Mouse (Mus musculus) heart, embryonic 11.5 days (tissue): ENCODE results near the gene Olfr548-ps1. TPM values are rescaled to one million over a fixed set of nuclear protein-coding genes. Genes with fewer than 3 reads are reported as not detected.
"Not testable (repeated sequence)": the region's sequence is repeated elsewhere in the genome, so short reads cannot be mapped to it uniquely, and the experiment has no call there.

Source experiments
- ATAC-seq: fragments of 200-750 bp; cut with Nextera tagmentation; replicated peaks from 2 replicates; pipeline ENCODE4 v1.8.0; 2017; ENCODE audit warnings: moderate library complexity; ENCODE audit not compliant: insufficient number of reproducible peaks, low FRiP score, low TSS enrichment
- H3K27ac ChIP-seq: fragments of 300-500 bp; sonication (generic); 2 replicates; pipeline ENCODE4 v1.5.1; 2014; ENCODE audit warnings: mild to moderate bottlenecking, low read depth, low read length
- H3K27me3 ChIP-seq: fragments of 300-500 bp; sonication (generic); 2 replicates; pipeline ENCODE4 v1.6.1; 2014; ENCODE audit warnings: mild to moderate bottlenecking, low read length, mixed read lengths; ENCODE audit not compliant: control insufficient read depth, insufficient read depth
- H3K36me3 ChIP-seq: fragments of 300-500 bp; sonication (generic); 2 replicates; pipeline ENCODE4 v1.6.1; 2014; ENCODE audit warnings: mild to moderate bottlenecking, low read length, moderate library complexity, mixed read lengths; ENCODE audit not compliant: control insufficient read depth, insufficient read depth
- H3K4me1 ChIP-seq: fragments of 300-500 bp; sonication (generic); 2 replicates; pipeline ENCODE4 v1.6.1; 2014; ENCODE audit warnings: low read length; ENCODE audit not compliant: control insufficient read depth, insufficient read depth
- H3K4me2 ChIP-seq: fragments of 300-500 bp; sonication (generic); 2 replicates; pipeline ENCODE4 v1.6.1; 2014; ENCODE audit warnings: mild to moderate bottlenecking, moderate library complexity
- H3K4me3 ChIP-seq: fragments of 300-500 bp; sonication (generic); 2 replicates; pipeline ENCODE4 v1.5.1; 2014; ENCODE audit warnings: low read depth, low read length
- H3K9ac ChIP-seq: fragments of 300-500 bp; sonication (generic); 2 replicates; pipeline ENCODE4 v1.6.1; 2014; ENCODE audit warnings: mild to moderate bottlenecking, low read depth, low read length, moderate library complexity
- H3K9me3 ChIP-seq: fragments of 300-500 bp; sonication (generic); replicated peaks from 2 replicates; pipeline ENCODE4 v1.6.1; 2016; ENCODE audit warnings: low read length; ENCODE audit not compliant: control insufficient read depth
- WGBS: fragments of 180-500 bp; shearing (Covaris S2); extraction: QIAGEN DNeasy Blood & Tissue Kit; methylation state at CpG from one replicate; pipeline ENCODE4 v1.1.7; 2014; ENCODE audit not compliant: insufficient replicate concordance; 5-methylcytosine and 5-hydroxymethylcytosine counted together
- polyA plus RNA-seq: library from polyadenylated mRNA; unstranded; fragments of >200 nt; fragmentation: Nextera tagmentation; extraction: Ambion mirVana; gene quantifications from 2 replicates; pipeline ENCODE4 v1.2.1, GENCODE M21; 2014

The Olfr548-ps1 gene
- not detected in 2 replicates for polyA plus RNA-seq

DNA sequence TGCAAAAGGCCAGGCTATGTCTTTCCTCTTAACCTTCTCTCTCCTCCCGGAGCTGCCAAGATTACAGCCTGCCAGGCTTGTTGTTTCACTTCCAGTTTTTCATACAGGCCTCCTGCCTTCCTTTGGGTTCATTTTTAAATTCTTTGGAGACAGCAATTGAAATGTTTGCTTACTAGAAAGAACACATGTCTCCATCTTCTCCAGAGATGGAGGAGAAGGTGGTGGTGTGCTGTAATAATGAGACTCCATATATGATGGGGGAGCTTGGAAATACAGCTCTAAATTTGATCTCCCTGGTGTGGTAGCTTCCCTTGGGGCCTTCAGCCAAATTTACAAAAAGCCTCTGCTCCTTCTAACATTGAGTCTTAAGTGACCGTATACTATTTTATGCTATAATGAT lies at the start of gene Olfr548-ps1:
Olfr548-ps1 (plus strand) TSS at position 301 of the 400 bp plus-strand sequence.
- WGBS, result 68% methylated on average over 2 of the region's 2 CpGs
- Histone ChIP-seq H3K4me3 (no peak within 1 kb of the TSS), H3K4me2 (no peak within 1 kb of the TSS), H3K27ac (no peak within 1 kb of the TSS), H3K27me3 (no peaks in the 10 kb centered on the region), H3K9ac (no peak within 1 kb of the TSS), H3K9me3 (no peaks in the 10 kb centered on the region), H3K4me1 (no peaks in the 10 kb centered on the region), H3K36me3 (no peaks in the 10 kb centered on the region)
- ATAC-seq, result no peak

DNA sequence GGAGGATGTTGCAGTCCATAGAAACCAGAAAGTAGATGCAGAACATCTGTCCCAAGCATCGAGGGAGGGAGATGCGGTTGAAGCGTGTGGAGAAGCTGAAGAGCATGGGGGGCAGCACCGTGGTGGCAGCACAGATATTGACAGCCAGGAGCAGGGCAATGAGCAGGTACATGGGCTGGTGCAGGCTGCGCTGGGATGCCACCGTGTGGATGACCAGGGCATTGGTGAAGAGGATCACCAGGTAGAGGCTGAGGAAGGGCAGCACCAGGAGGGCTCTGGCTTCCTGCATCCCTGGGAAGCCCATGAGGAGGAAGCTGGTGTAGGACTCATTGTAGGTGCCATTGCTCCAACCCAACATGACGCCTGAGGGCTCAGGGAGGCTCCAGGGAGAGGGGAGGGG lies 46.3 kb upstream of the Olfr548-ps1 start:
- not testable (repeated sequence) for H3K36me3 ChIP-seq, H3K4me2 ChIP-seq, H3K4me3 ChIP-seq, H3K27me3 ChIP-seq, H3K9me3 ChIP-seq, H3K4me1 ChIP-seq, H3K27ac ChIP-seq, ATAC-seq, H3K9ac ChIP-seq
- 33% methylated on average over 6 of the region's 7 CpGs for WGBS

DNA sequence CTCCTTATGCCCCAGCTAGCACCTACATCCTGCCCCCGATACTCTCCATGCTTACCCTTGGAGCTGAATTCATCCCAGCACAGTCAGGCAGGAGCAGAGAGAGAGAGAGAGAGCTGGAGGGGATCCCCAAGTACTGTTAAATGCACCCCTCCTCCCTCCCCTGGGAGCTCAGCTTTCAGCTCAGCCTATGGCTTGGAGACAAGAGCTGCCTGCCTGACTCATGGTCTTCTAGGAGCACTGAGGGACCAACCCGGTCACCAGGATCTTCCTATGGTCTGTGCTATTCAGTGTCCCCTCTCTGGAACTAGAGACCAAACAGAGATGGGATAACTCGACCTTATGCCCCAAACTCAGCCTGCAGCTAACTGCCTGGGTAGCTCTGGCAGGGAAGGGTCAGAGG lies 41.2 kb upstream of the Olfr548-ps1 start, which contains the start of gene Olfr545:
Olfr545 (minus strand) TSS at position 101 of the 400 bp plus-strand sequence.
- 63% methylated on average over 3 of the region's 3 CpGs for WGBS
- Histone ChIP-seq H3K27me3 (no peaks in the 10 kb centered on the region), H3K4me3 (no peak within 1 kb of the TSS), H3K9me3 (no peaks in the 10 kb centered on the region), H3K4me1 (no peaks in the 10 kb centered on the region), H3K9ac (no peak within 1 kb of the TSS), H3K36me3 (no peaks in the 10 kb centered on the region), H3K4me2 (no peak within 1 kb of the TSS), H3K27ac (no peak within 1 kb of the TSS)
- no peak for ATAC-seq

DNA sequence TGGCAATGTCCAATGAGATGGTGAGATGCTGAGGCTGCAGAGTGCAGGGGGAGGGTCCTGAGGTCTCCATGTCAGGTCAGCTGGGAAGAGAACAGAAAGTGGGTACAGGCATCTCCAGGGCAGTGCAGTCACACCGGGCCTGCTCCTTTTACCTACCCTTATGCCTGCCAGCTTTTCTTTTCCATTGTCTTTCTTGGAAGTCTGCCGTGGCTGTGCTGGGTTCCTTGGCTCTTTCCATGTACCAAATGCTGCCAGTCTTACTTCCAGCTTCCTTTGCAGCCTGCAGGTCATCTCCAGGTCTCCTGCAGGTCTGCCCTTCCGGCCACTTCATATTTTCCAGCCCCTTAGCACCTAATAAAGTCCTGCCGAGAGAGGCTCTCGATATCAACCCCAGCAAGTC lies 38.7 kb upstream of the Olfr548-ps1 start:
- ATAC-seq, result no peak
- H3K9ac ChIP-seq, result no peak overlapping the region
- 64% methylated on average over 5 of the region's 5 CpGs for WGBS

DNA sequence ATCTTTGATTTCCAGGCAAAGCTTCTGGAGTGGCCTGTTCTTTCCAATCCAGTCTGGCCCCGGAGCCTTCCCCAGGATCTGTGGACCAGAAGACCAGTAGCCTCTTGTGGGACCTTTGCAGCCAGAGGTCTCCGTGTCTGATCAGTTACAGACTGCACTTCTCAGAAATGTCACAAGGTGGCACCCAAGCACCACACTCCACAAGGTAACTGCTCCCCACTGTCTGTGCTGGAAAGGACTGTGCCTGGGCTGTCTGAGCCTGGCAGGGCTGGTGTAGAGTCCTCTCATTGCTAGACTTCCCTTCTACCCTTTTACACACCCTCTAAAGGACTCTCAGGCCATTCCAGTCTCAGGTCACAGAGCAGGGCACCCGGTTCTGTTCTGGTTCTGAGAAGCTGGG lies 33.8 kb upstream of the Olfr548-ps1 start:
- no peak for ATAC-seq
- H3K36me3 ChIP-seq, result no peaks in the 10 kb centered on the region
- no peak overlapping the region for H3K27ac ChIP-seq
- H3K9me3 ChIP-seq, result no peaks in the 10 kb centered on the region
- no peak overlapping the region for H3K4me2 ChIP-seq
- H3K27me3 ChIP-seq, result 0 out of 2 replicates have a peak, but pooled peaks cover 2% of the 10 kb centered on the region
- H3K9ac ChIP-seq, result no peak overlapping the region
- H3K4me3 ChIP-seq, result no peak overlapping the region
- WGBS, result 41% methylated on average over 3 of the region's 3 CpGs
- H3K4me1 ChIP-seq, result no peaks in the 10 kb centered on the region

More for the DNA sequence above, 38.7 kb upstream of the Olfr548-ps1 start:
- no peak overlapping the region for H3K4me3 ChIP-seq
- H3K4me1 ChIP-seq, result no peaks in the 10 kb centered on the region
- no peak overlapping the region for H3K4me2 ChIP-seq
- no peak overlapping the region for H3K27ac ChIP-seq
- no peaks in the 10 kb centered on the region for H3K36me3 ChIP-seq
- no peaks in the 10 kb centered on the region for H3K9me3 ChIP-seq
- H3K27me3 ChIP-seq, result no peaks in the 10 kb centered on the region

DNA sequence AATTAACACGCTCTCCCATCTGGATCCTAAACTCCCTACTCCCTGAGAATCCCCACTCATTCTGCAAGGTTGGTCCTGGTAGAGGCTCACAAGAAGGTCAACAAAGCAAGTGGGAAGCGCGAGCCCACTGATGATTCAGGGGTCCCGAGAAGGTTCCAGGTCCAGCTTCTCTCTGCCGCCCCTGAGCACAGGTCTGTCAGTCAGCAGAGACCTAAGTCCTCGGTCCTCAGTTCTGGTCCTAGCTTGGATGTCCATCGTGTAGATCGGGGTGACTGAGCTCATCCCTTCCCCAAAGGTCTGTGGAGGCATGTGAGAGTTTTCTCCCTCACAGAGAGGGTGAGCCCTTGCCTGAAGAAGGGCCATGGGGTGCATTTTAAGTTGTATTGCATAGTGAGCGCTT lies 32.6 kb upstream of the Olfr548-ps1 start:
- ATAC-seq, result no peak
- H3K27me3 ChIP-seq, result peaks cover 5% of the 10 kb centered on the region; the same call in 1 of the 2 replicates
- H3K9ac ChIP-seq, result no peak overlapping the region
- H3K27ac ChIP-seq, result no peak overlapping the region
- 83% methylated on average over 9 of the region's 9 CpGs for WGBS
- no peak overlapping the region for H3K4me3 ChIP-seq
- no peak overlapping the region for H3K4me2 ChIP-seq
- H3K4me1 ChIP-seq, result no peaks in the 10 kb centered on the region
- H3K9me3 ChIP-seq, result no peaks in the 10 kb centered on the region
- H3K36me3 ChIP-seq, result no peaks in the 10 kb centered on the region

DNA sequence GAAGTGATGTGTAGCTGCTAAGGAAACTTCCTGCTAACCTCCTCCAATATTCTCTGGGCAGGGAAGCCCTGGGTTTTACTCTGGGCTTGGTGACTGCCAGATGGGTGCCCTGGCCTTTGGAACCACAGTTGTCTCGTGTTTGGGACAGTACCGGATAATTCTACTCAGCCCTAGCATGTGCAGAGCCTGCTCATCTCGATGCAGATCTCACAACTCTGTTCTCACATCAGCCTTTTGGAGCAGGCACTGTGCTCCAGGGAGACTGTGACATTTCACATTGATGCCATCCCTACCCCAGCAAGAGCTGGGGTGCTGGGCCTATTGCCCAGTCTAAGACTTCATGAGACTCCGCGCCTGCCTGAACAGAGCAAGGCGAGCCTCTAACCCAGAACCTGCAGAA lies 32.0 kb upstream of the Olfr548-ps1 start:
- Histone ChIP-seq H3K4me2 (no peak overlapping the region), H3K4me3 (no peak overlapping the region), H3K36me3 (no peaks in the 10 kb centered on the region), H3K9ac (no peak overlapping the region), H3K9me3 (no peaks in the 10 kb centered on the region), H3K4me1 (no peaks in the 10 kb centered on the region), H3K27ac (no peak overlapping the region), H3K27me3 (peaks cover 5% of the 10 kb centered on the region; the same call in 1 of the 2 replicates)
- whole genome bisulfite sequencing, result 90% methylated on average over 6 of the region's 6 CpGs
- ATAC-seq, result no peak

DNA sequence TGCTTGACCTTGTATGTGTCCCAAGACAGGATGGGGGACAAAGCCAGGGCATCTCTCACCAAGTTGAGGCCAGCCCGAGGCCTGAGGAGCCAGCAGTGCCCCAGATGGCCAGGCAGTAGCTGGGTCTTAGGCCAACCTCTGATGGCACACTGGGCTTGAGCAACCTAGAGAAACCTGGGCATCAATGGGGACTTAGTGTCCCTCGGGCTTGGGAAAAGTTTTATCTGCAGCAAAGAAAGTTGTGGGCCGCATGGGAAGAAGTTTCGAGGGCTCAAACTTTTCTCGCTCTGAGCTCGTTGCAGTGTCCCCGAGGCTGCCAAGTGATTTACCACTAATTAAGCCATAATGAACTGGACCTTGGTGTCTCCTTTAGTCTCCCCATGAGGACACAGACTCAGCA lies 31.0 kb upstream of the Olfr548-ps1 start:
- no peaks in the 10 kb centered on the region for H3K9me3 ChIP-seq
- WGBS, result 69% methylated on average over 7 of the region's 7 CpGs
- H3K4me3 ChIP-seq, result no peak overlapping the region
- no peak overlapping the region for H3K27ac ChIP-seq
- H3K4me2 ChIP-seq, result no peak overlapping the region
- H3K9ac ChIP-seq, result no peak overlapping the region
- no peak for ATAC-seq
- no peaks in the 10 kb centered on the region for H3K36me3 ChIP-seq
- H3K4me1 ChIP-seq, result no peaks in the 10 kb centered on the region
- H3K27me3 ChIP-seq, result peaks cover 10% of the 10 kb centered on the region; the same call in 1 of the 2 replicates

DNA sequence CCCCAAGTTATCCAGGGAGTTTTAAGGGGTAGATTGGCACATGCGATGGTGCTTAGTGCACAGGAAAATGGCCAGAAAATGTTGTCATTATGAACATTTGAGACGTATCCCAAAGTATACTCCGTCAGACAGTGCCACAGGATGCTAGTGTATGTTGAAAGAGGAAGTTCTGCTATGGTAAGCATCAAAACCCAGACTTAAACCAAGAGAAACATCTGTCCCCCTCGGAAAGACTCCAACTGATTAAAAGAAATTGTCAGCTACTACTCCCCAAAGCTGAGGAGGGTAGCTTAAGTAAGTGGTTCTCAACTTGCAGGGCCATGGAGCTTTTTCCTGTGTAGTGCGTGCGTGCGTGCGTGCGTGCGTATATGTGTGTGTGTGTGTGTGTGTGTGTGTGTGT lies 28.8 kb upstream of the Olfr548-ps1 start:
- H3K27me3 ChIP-seq, result peaks cover 10% of the 10 kb centered on the region; the same call in 1 of the 2 replicates
- no peaks in the 10 kb centered on the region for H3K9me3 ChIP-seq
- no peak overlapping the region for H3K4me2 ChIP-seq
- no peaks in the 10 kb centered on the region for H3K36me3 ChIP-seq
- H3K27ac ChIP-seq, result no peak overlapping the region
- 91% methylated on average over 10 of the region's 10 CpGs for WGBS
- no peak overlapping the region for H3K9ac ChIP-seq
- H3K4me3 ChIP-seq, result no peak overlapping the region
- H3K4me1 ChIP-seq, result no peaks in the 10 kb centered on the region
- ATAC-seq, result no peak
